Mouse (Mus musculus): ENCODE results near the gene Gm3604.
"Not testable (repeated sequence)": the region's sequence is repeated elsewhere in the genome, so short reads cannot be mapped to it uniquely, and the experiment has no call there.

Gene Gm3604

DNA sequence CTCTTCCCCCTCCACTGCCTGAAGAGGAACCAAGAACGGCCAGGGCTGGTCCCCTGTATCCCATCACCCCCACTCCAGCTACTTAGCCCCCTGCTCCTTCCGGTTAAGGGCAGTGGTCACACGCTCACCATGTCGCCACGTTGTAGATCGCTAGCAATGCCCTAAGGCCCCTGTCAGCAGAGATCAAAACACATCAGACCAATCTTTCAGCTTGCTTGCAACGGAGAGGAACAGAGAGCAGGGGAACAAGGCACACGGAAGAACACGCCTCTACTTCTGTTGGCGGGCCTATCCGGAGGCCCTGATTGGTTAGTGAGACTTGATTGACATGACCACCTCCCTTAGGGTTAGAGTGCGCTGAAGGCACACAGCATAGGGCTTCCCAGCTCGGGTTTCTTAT is at the start of gene Gm3604:
Gene Gm3604, minus strand, starts transcription at position 226 of the 400 bp plus-strand sequence.
- DNase-seq (ENCODE audit: low read depth, low spot score): peak; percentile 80

DNA sequence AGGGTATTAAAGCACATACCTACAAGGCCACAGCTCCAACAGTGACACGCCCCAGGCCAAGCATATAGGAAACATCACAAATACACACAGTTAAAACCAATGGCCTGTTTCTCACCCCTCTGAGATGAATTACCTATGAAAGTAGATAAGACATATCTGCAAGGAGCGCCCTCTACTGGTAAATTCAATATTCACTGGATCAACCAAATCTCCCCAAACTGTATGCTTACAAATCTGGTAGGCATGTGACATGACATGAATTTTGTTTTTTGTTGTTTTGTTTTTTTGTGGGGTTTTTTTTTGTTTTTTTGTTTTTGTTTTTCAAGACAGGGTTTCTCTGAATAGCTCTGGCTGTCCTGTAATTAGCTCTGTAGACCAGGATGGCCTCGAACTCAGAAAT is 16.2 kb upstream of the Gm3604 start:
- DNase-seq (ENCODE audit: low read depth, low spot score): peak; percentile 12

DNA sequence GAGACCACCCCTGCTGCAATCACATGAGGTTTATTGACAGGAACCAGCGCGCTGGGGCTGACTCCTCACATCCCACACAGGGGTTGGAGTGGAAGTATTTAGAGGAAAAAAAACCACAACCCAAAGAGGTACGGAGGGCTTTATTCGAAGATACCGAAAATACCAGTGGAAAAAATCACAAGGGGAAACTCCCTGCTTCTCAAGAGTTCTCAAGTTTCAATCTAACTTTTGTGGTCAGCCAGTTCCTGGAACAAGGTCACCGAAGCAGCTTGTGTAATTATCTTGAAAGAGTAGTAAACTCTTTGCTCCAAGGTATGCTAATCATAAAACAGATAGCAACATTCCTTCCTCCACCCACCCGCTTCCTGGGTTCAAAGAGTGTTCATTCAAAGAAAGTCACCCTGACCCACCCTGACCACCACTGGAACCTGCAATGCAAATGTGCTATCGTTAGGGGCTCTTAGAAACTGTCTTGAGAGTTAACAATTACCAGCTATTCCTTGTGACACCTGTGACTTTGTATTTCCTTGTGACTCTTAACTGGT is 7.2 kb upstream of the Gm3604 start:
- not testable (repeated sequence) for DNase-seq (ENCODE audit: low read depth, low spot score)

DNA sequence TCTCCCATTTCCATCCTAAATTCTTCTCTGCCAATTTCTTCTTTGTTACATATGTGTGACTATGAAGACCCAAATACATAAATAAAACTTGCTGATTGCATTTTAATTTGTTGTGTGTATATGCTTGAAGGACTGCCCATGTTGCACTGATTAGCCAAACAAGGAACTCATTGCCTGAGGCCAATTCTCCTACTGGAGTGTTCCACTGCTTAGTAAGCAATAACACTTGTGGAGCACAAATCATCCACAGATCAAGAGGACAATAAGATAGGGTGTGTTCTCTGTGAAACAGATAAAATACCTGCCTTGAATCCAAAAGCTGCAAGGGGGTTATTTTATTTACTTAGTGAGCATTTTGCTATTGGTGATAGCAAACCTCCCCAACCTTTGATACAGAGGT is 51.2 kb downstream of the Gm3604 start:
- no peak for DNase-seq (ENCODE audit: low read depth, low spot score)

DNA sequence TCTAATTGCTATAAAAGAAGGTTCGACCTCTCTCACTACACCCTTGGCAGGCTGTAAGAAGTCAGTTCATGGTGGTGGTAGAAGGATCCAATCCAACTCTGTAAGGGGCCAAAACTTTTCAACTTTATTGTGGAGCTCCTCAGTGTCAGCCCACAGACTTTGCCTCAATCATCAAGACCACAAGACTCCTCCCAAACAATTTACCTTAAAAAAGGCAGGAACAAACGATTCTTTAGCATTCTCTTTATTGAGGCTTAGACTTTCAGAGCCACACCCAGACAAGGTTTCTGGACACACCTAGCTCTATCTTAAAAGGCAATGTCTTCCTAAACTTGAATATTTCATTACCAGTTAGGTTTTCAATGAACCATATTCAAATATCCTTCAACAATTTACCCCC is 51.6 kb downstream of the Gm3604 start:
- no peak for DNase-seq (ENCODE audit: low read depth, low spot score)
